Mouse (Mus musculus): Measurements from ENCODE around the gene Flnb.

The Flnb gene

GRCm38 (mm10) chr14:7826151-7826937, 8.6 kb downstream of the Flnb start:
- DNase-seq (ENCODE audit: low read depth, low spot score) = no peak

- DNase-seq (ENCODE audit: low read depth, low spot score) = no peak
Observed at GRCm38 (mm10) chr14:7829181-7829580, 11.4 kb downstream of the Flnb start.

GRCm38 (mm10) chr14:7831770-7832439, 14.1 kb downstream of the Flnb start:
- peak; percentile 31 for DNase-seq (ENCODE audit: low read depth, low spot score)

- DNase-seq (ENCODE audit: low read depth, low spot score) = no peak
Observed at GRCm38 (mm10) chr14:7832440-7832783, 14.7 kb downstream of the Flnb start.

- DNase-seq (ENCODE audit: low read depth, low spot score) = no peak
Observed at GRCm38 (mm10) chr14:7833458-7833857, 15.7 kb downstream of the Flnb start.

- DNase-seq (ENCODE audit: low read depth, low spot score) = no peak
Observed at GRCm38 (mm10) chr14:7838564-7839089, 20.9 kb downstream of the Flnb start.

- DNase-seq (ENCODE audit: low read depth, low spot score) = no peak
Observed at GRCm38 (mm10) chr14:7839950-7840514, 22.3 kb downstream of the Flnb start.

GRCm38 (mm10) chr14:7842631-7843332, 25.0 kb downstream of the Flnb start:
- no peak for DNase-seq (ENCODE audit: low read depth, low spot score)

GRCm38 (mm10) chr14:7846696-7847095, 28.9 kb downstream of the Flnb start:
- no peak for DNase-seq (ENCODE audit: low read depth, low spot score)

- DNase-seq (ENCODE audit: low read depth, low spot score) = no peak
Observed at GRCm38 (mm10) chr14:7847746-7848232, 30.0 kb downstream of the Flnb start.

GRCm38 (mm10) chr14:7850913-7851312, 33.2 kb downstream of the Flnb start:
- no peak for DNase-seq (ENCODE audit: low read depth, low spot score)

- DNase-seq (ENCODE audit: low read depth, low spot score) = no peak
Observed at GRCm38 (mm10) chr14:7851543-7852065, 33.8 kb downstream of the Flnb start.

- DNase-seq (ENCODE audit: low read depth, low spot score) = no peak
Observed at GRCm38 (mm10) chr14:7853691-7854090, 35.9 kb downstream of the Flnb start.

- no peak for DNase-seq (ENCODE audit: low read depth, low spot score)
Observed at GRCm38 (mm10) chr14:7854366-7854765, 36.6 kb downstream of the Flnb start.

GRCm38 (mm10) chr14:7855101-7855500, 37.3 kb downstream of the Flnb start:
- DNase-seq (ENCODE audit: low read depth, low spot score) = no peak

- no peak for DNase-seq (ENCODE audit: low read depth, low spot score)
Observed at GRCm38 (mm10) chr14:7855501-7855900, 37.7 kb downstream of the Flnb start.

- no peak for DNase-seq (ENCODE audit: low read depth, low spot score)
Observed at GRCm38 (mm10) chr14:7856348-7856747, 38.6 kb downstream of the Flnb start.

- DNase-seq (ENCODE audit: low read depth, low spot score) = peak; percentile 11
Observed at GRCm38 (mm10) chr14:7857835-7858234, 40.1 kb downstream of the Flnb start.

- no peak for DNase-seq (ENCODE audit: low read depth, low spot score)
Observed at GRCm38 (mm10) chr14:7858430-7858829, 40.7 kb downstream of the Flnb start.

- no peak for DNase-seq (ENCODE audit: low read depth, low spot score)
Observed at GRCm38 (mm10) chr14:7860525-7861154, 42.9 kb downstream of the Flnb start.

GRCm38 (mm10) chr14:7861275-7861674, 43.5 kb downstream of the Flnb start:
- no peak for DNase-seq (ENCODE audit: low read depth, low spot score)

Data from CD4-positive, CD25-positive, alpha-beta regulatory T cell, adult 2 months (primary cell).